ENCODE assay signal across 9 mouse cellular contexts in genomic region chr3:40522846-40523245, GRCm38 (mm10). TPM values are rescaled to one million over a fixed set of nuclear protein-coding genes. Genes with fewer than 3 reads are reported as not detected.
A peak's percentile ranks its signal among the peaks of the same experiment; 100 is the strongest.
DNase-seq lines count a peak whose midpoint lies in the region; ATAC-seq lines count a peak whose summit lies in the region.
"Had no signal": no experiment of that assay in that cellular context is flagged by ENCODE, and none has a peak within 500 bp of the region (broad histone marks: within the 10 kb centered on the region; RNA-seq: fewer than 3 reads in every experiment).

No protein-coding gene starts in this region.

- H3K9ac ChIP-seq in heart, embryonic 14.5 days (ENCODE audit: low read length) = no peak overlapping the region
- H3K9ac ChIP-seq in intestine, embryonic 15.5 days = no peak overlapping the region
- H3K9ac ChIP-seq in stomach, embryonic 15.5 days = no peak overlapping the region

- H3K27ac ChIP-seq in heart, embryonic 14.5 days (replicated peaks in 1 of 2; ENCODE audit: control insufficient read depth in 1 of 2, insufficient read depth in 1 of 2, low read depth in 2 of 2, low read length in 2 of 2) = no peak overlapping the region
- H3K27ac ChIP-seq in intestine, embryonic 15.5 days = no peak overlapping the region
- no peak overlapping the region for H3K27ac ChIP-seq in stomach, embryonic 15.5 days

- no peak for ATAC-seq in heart, embryonic 14.5 days (ENCODE audit: insufficient number of reproducible peaks, insufficient read depth, low FRiP score, low read depth)
- ATAC-seq in intestine, embryonic 15.5 days = no peak
- ATAC-seq in stomach, embryonic 15.5 days (ENCODE audit: insufficient read depth, low FRiP score, low read depth) = no peak
- ATAC-seq: lung, postnatal 0 days had no signal

- DNase-seq in heart, postnatal 4 days = no peak
- DNase-seq in retina, postnatal 1 day = peak; percentile 23
- no peak for DNase-seq in retina, embryonic 14.5 days (ENCODE audit: low spot score)
- no peak for DNase-seq in cerebellum, postnatal 14 days
- DNase-seq in ovary, postnatal 14 days (ENCODE audit: low spot score) = no peak

- H3K4me3 ChIP-seq in heart, embryonic 14.5 days (ENCODE audit: control insufficient read depth in 1 of 2, insufficient read depth in 1 of 2, low read depth in 1 of 2, low read length in 2 of 2) = 0 out of 4 replicates have a peak overlapping the region, but pooled peaks of 1 of the 2 experiments have one; percentile 12
- H3K4me3 ChIP-seq in intestine, embryonic 15.5 days (replicated peaks) = no peak overlapping the region
- no peak overlapping the region for H3K4me3 ChIP-seq in stomach, embryonic 15.5 days (replicated peaks)

- peaks cover 0 to under 1% of the 10 kb centered on the region in 2 experiments; a peak in 2 of 4 replicates for H3K4me1 ChIP-seq in heart, embryonic 14.5 days (ENCODE audit: control insufficient read depth in 2 of 2, insufficient read depth in 2 of 2, low read length in 2 of 2)
- H3K4me1 ChIP-seq in intestine, embryonic 15.5 days (replicated peaks) = no peaks in the 10 kb centered on the region
- no peaks in the 10 kb centered on the region for H3K4me1 ChIP-seq in stomach, embryonic 15.5 days

- H3K4me2 ChIP-seq in heart, embryonic 14.5 days (ENCODE audit: low read length) = peak overlapping the region; percentile 54
- peak overlapping the region; percentile 12; the same call in 1 of the 2 replicates for H3K4me2 ChIP-seq in intestine, embryonic 15.5 days (replicated peaks)
- peak overlapping the region; percentile 25; the same call in 1 of the 2 replicates for H3K4me2 ChIP-seq in stomach, embryonic 15.5 days

- H3K27me3 ChIP-seq in heart, embryonic 14.5 days (ENCODE audit: control insufficient read depth, insufficient read depth, low read length) = peaks cover 7% of the 10 kb centered on the region; the same call in 1 of the 2 replicates
- no peaks in the 10 kb centered on the region for H3K27me3 ChIP-seq in intestine, embryonic 15.5 days (replicated peaks)
- H3K27me3 ChIP-seq in stomach, embryonic 15.5 days (replicated peaks) = 0 out of 2 replicates have a peak, but pooled peaks cover 3% of the 10 kb centered on the region

- no peaks in the 10 kb centered on the region for H3K36me3 ChIP-seq in heart, embryonic 14.5 days (ENCODE audit: control insufficient read depth, insufficient read depth, low read length)
- H3K36me3 ChIP-seq in intestine, embryonic 15.5 days = no peaks in the 10 kb centered on the region
- no peaks in the 10 kb centered on the region for H3K36me3 ChIP-seq in stomach, embryonic 15.5 days

- H3K9me3 ChIP-seq in heart, embryonic 14.5 days (ENCODE audit: control insufficient read depth, low read length) = no peaks in the 10 kb centered on the region
- no peaks in the 10 kb centered on the region for H3K9me3 ChIP-seq in intestine, embryonic 15.5 days
- no peaks in the 10 kb centered on the region for H3K9me3 ChIP-seq in stomach, embryonic 15.5 days

- 41% methylated on average over 14 of the region's 14 CpGs for WGBS in heart, embryonic 14.5 days
- 53% methylated on average over 14 of the region's 14 CpGs for WGBS in intestine, embryonic 15.5 days
- WGBS in stomach, embryonic 15.5 days = 55% methylated on average over 14 of the region's 14 CpGs

RNA-seq across cellular contexts. Expression of gene Intu, which starts 8.2 kb away (rescaled TPM):
- polyA plus RNA-seq in heart, embryonic 14.5 days (2014; fragmentation: Nextera tagmentation; extraction: Ambion mirVana) = 3.3 and 4.1 TPM in 2 replicates
- total RNA-seq in heart, postnatal 4 days (2021) = 1 to 10 TPM; 7.0 to 7.6 TPM
- 1.9 and 2.2 TPM in 2 replicates for polyA plus RNA-seq in intestine, embryonic 15.5 days (2015; fragmentation: Nextera tagmentation; extraction: Ambion mirVana)
- polyA plus RNA-seq in stomach, embryonic 15.5 days (2015; fragmentation: Nextera tagmentation; extraction: Ambion mirVana) = 2.4 and 3.0 TPM in 2 replicates
